In the genomic region with DNA sequence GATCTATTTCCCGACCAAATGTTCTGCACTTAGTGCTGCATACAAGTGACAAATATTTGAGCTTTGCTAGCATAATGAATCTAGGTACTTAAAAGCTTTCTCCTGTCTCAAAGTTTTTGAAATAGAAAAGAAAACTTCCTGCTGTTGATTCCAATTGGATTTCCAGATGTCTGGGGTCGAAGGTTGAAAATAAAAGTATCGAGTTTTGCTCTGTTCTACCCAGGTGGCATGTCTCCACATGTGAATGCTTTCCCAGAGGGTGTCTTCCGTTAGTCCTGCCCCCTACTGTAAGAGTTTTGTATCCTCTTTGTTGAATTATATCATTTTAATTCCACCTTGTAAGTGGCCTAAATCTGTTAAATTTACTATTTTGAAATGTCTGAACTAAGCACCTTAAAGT, we compare ENCODE assay signal across 18 mouse cellular contexts.
DNase-seq lines count a peak whose midpoint lies in the region.
"Had no signal": no experiment of that assay in that cellular context is flagged by ENCODE, and none has a peak within 500 bp of the region (broad histone marks: within the 10 kb centered on the region; RNA-seq: fewer than 3 reads in every experiment).

No protein-coding gene starts in this region.

- no peaks in the 10 kb centered on the region for H3K4me1 ChIP-seq in embryonic facial prominence, embryonic 10.5 days
- H3K4me1 ChIP-seq: embryonic facial prominence, embryonic 13.5 days; forebrain, embryonic 12.5 days; heart, embryonic 13.5 days; hindbrain, embryonic 12.5 days; intestine, embryonic 15.5 days had no signal

- 47% methylated on average over 4 of the region's 4 CpGs for WGBS in embryonic facial prominence, embryonic 10.5 days

- intact Hi-C loops in left cerebral cortex, postnatal 14 days (cut with DNase I) = no loop called here

- peak; percentile 35 for DNase-seq in embryo, embryonic 10 days (ENCODE audit: low spot score)
- peak; percentile 67 for DNase-seq in embryo, embryonic 10.5 days (ENCODE audit: low spot score)
- DNase-seq in embryonic facial prominence, embryonic 10.5 days (ENCODE audit: low spot score) = peak; percentile 9
- DNase-seq in mesoderm, embryonic 11.5 days (ENCODE audit: low read depth, low spot score) = peak; percentile 74
- no peak for DNase-seq in neural tube, embryonic 10.5 days (ENCODE audit: extremely low spot score, low spot score)
- DNase-seq in left cerebral cortex, postnatal 14 days (ENCODE audit: low spot score in 2 of 2) = no peak
- DNase-seq: adrenal gland, adult 2 months; adrenal gland, postnatal 25 days; cerebellum, adult 2 months; cerebellum, postnatal 10 days; gastrocnemius, postnatal 14 days; heart, postnatal 36 days had no signal

- H3K4me3 ChIP-seq in embryonic facial prominence, embryonic 10.5 days = no peak overlapping the region
- H3K4me3 ChIP-seq: embryonic facial prominence, embryonic 13.5 days; forebrain, embryonic 12.5 days; heart, embryonic 13.5 days; hindbrain, embryonic 12.5 days; intestine, embryonic 15.5 days had no signal

- no peak overlapping the region for H3K27ac ChIP-seq in embryonic facial prominence, embryonic 10.5 days (replicated peaks)
- H3K27ac ChIP-seq: embryonic facial prominence, embryonic 13.5 days; forebrain, embryonic 12.5 days; heart, embryonic 13.5 days; hindbrain, embryonic 12.5 days; hindbrain, postnatal 0 days; intestine, embryonic 15.5 days had no signal

- no peaks in the 10 kb centered on the region for H3K9me3 ChIP-seq in embryonic facial prominence, embryonic 10.5 days
- H3K9me3 ChIP-seq: embryonic facial prominence, embryonic 13.5 days; forebrain, embryonic 12.5 days; heart, embryonic 13.5 days; hindbrain, embryonic 12.5 days; intestine, embryonic 15.5 days had no signal

- H3K27me3 ChIP-seq in embryonic facial prominence, embryonic 10.5 days (replicated peaks; ENCODE audit: low read depth, poor library complexity, severe bottlenecking) = no peaks in the 10 kb centered on the region
- H3K27me3 ChIP-seq: embryonic facial prominence, embryonic 13.5 days; forebrain, embryonic 12.5 days; heart, embryonic 13.5 days; hindbrain, embryonic 12.5 days; intestine, embryonic 15.5 days had no signal

- no peaks in the 10 kb centered on the region for H3K36me3 ChIP-seq in embryonic facial prominence, embryonic 10.5 days (replicated peaks)
- H3K36me3 ChIP-seq: embryonic facial prominence, embryonic 13.5 days; forebrain, embryonic 12.5 days; heart, embryonic 13.5 days; hindbrain, embryonic 12.5 days; intestine, embryonic 15.5 days had no signal

Comparison
In these comparisons a context has a peak if more than half of its experiments do, and no peak if none do; other contexts are left out.
1. DNase-seq: peak in embryo, embryonic 10 days (single experiment), embryo, embryonic 10.5 days (single experiment), embryonic facial prominence, embryonic 10.5 days (single experiment) and mesoderm, embryonic 11.5 days (single experiment); none in neural tube, embryonic 10.5 days (single experiment) and left cerebral cortex, postnatal 14 days (0 of 2).